Mouse (Mus musculus): ENCODE data around the gene Dock6.
"Not testable (repeated sequence)": the region's sequence is repeated elsewhere in the genome, so short reads cannot be mapped to it uniquely, and the experiment has no call there.

The Dock6 gene

DNA sequence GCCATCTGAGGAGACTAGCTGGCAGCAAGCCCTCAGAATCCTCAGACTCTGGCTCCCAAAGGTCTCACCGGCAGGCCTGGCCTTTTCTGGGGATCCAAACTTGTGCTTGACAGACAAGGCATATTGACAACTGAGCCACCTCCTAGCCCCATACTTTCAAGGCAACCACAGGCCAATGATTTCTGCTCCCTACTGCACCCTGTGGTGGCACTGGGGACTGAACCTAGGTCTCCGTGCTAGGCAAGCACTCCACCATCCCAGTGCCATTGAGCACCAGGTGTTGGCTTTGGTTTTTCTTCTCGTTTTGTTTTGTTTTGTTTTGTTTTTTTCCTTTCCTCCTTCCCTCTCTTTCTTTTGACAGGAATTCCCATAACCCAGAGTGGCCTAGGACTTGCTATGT is 43.9 kb downstream of the Dock6 start:
- DNase-seq (ENCODE audit: low spot score) = peak; percentile 37

DNA sequence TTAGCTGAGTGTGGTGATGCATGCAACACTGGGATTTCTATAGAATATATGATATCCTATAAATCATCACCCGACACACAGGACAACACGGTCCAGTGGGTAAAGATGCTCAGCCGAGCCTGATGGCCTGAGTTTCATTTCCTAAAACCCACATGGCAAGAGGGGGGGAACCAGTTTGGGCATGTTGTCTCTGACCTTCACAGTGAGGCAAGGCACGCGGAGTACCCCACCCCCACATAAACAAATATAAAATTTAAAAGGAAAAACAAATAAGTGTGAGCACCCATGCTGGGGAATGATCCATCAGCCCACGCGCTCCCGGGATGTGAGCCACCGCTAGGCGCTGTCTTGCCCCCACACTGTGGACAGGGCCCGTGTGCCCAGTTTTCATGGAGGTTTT is 45.5 kb downstream of the Dock6 start:
- no peak for DNase-seq (ENCODE audit: low spot score)

DNA sequence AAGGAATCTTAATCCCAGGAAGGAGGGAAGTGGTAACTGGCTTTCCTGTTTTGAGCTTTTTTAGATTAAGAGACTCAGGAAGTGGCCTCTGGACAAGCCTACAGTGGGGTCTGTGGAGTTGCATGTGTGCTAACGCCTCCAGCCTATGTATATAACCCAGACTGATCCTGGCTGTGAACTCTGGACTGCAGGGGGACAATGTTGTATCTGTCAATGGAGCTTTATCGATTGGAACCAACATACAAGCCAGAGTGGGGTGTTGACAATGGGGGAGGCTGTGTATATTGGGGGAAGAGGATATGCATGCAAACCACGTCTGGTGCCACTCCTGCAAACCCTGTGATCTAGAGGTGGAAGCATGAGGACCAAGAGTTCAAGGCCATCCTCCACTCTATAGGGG is 46.1 kb downstream of the Dock6 start:
- no peak for DNase-seq (ENCODE audit: low spot score)

DNA sequence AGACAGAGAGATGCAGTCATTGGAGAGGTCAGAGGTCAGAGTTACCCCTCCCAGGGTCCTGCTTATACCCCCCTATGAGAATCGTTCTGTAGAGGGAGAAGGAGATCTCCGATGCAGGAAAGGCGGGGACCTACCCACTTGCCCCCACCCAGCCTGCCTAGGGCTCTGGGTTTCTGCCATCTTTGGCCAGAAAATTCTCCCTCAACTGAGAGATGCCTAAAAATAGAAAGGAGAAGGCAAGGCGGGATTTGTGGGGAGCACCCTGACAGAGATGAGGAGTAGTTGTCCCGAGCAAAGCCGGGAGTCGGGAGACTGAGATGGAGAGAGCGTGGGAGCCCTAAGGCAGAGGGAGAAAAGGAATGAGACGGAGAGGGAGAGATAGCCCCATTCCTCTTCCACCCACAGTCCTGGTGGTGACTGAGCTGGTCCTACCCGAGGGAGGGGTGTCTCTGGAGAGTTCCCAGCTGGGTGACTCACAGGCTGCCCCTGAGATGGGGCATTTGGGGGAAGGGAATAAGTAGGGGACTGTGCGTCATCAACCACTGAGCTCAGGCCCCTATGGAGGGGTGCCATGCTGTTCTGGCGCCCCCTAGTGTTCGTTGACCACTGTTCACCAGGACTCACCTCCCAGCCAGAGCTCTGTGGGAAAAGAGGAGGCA is 48.3 kb downstream of the Dock6 start:
- peak; percentile 86 for DNase-seq (ENCODE audit: low spot score)

DNA sequence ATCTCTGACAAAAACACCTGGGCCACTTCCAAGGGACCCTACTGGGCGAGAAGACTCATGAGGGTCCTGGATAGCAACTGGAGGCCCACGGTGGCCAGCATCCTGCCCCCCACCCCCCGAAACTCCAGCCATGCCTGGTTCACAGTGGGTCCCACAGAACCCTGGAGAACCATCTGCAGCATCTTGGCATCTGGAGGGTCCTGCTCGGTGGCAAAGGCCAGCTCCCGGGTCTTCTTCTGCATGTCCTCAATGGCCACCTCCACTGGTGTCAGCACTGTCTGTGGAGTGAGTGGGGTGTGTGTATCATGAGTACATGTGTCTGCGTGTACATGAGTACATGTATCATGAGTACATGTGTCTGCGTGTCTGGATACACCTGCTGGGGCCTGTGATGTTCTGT is 50.8 kb downstream of the Dock6 start:
- no peak for DNase-seq (ENCODE audit: low spot score)

DNA sequence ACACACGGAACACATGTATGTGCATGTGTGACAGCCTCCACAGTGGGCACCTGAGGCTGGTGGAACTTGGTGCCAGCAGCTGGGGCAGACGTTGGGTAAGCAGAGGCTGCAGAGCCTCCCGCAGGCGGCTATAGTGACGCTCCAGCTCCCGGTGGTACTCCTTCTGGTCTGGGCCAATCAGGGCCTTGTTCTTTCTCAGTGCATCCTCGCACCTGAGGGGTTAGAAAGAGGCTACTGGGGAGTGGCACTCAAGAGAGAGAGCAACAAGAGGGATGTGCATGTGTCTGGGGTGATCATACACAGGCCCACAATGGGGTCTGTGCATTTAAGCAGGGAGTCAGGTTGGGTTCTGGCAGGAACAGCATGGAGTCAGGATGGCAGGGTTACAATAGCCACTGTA is 51.3 kb downstream of the Dock6 start:
- DNase-seq (ENCODE audit: low spot score) = no peak

DNA sequence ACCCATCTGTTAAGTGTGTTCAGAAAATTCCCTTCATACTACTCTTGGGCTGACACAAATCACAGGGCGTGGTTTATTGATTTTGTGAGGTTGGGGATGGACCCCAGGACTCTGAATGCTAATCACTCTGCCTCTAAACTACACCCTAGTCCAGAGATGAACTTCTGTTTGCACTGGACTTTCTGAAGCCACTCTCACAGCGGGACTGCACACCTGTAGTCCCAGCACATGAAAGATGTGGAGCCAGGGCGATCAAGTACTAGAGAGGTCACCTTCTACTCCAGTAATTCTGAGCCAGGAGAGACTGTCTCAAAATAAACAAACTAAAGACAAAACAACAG is 53.5 kb downstream of the Dock6 start:
- no peak for DNase-seq (ENCODE audit: low spot score)

DNA sequence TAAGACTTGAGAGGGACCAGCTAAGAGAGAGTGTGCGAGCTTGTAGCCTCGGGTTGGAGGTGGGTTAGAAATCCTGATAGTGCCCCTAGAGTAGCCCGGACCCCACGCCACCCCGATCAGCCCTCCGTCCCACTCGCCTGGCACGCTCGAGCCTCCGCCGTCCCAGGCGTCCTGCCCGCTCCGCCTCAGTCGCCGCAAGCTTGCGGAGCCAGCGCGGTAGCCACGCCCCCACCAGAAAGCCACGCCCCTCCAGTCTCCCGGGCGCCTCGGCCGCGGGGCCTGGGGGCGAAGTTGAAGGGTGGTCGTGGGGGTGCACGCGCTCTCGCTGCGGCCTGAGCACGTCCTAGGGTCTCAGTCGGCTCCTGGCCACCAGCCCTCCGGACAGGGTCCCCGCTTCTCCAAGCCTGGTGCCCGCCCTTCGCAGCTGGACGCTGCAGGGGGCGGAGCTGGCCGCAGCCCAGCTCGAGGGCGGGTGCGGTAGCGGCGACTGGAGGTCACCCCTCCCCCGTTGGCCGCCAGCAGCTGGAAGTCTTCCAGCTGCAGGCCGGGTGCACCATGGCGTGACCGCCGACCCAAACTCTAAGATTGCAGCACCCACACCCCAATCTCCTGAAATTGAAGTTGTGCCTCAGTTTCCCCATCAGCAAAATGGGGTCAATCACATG is 54.0 kb downstream of the Dock6 start, which contains the start of gene Kank2:
Kank2 (minus strand) TSS at position 400 of the 665 bp plus-strand sequence.
- peak; percentile 78 for DNase-seq (ENCODE audit: low spot score)

DNA sequence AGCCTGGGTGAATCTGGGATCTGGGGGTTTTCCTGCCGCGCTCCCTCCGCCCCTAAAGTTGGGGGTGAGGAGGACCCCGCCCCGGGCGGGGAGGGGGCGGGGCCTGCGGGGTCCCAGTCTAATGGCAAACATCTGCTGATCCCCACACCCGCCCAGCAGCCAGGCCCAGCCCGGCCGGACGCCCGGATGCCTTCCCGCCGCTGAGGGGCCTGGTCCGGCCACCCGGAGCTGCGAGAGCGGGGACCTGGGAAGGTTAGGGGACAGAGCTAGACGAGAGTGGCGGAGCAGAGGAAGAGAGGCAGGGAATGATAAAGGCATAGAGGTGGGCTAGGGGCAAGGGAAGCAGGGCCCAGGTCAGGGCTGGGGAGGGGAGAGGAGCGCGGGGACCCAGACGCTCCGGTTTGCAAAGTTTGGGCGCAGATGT is 54.5 kb downstream of the Dock6 start:
- DNase-seq (ENCODE audit: low spot score) = peak; percentile 37

DNA sequence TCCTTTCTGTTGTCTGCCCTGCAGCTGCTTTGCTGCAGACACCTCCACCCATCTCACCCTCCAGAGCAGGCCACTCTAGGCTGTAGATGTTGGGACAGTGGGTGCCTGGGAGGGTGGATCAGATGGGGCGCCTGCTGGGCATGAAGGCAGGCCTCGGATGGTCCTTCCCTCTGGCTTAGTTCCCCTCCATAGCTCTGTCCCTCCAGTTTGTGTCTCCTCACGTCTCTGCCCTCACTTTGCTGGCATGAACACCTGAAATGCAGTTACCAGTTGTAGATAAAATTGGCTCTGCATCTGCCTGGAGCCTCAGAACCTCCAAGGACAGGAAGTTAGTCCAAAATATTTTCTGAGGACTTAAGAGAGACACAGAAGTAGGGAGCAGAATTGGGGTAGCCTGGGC is 55.5 kb downstream of the Dock6 start:
- no peak for DNase-seq (ENCODE audit: low spot score)

DNA sequence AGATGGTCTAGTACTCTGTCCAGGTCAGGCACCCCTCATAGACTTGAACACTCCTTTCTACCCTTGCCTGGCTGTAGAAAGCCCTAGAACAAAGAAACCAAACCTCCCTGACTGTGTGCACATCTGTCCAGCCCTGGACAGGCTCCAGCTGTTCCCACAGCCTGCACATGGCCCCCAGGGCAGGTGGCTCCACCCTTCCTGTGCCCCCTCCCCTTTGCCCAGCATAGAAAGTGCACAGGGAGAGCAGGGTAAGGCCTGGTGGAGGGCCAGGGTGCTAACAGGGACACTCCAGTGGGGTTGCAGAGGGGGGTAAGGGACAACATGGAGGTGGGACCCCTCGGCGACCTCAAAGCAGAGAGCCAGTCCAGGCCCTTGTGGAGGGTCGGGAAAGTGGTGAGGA is 56.2 kb downstream of the Dock6 start:
- no peak for DNase-seq (ENCODE audit: low spot score)

DNA sequence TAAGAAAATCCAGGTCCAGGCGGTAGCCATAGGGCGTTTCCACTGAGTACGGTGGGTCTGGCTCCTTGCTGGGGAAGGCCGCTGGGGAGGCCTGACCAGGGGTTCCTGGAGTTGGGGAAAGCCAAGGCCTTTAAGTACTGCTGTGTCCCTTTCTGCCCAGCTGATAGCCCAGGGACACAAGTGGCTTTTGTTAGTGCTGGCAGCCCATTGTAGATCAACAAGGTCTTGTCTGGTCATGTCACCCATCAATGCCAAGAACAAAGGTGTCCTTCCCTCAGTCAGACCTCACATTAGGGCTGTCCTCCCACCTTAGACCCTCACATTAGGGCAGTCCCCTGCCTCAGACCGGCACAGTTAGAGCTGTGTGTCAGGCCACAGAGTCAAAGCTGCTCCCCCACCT is 56.9 kb downstream of the Dock6 start:
- no peak for DNase-seq (ENCODE audit: low spot score)

DNA sequence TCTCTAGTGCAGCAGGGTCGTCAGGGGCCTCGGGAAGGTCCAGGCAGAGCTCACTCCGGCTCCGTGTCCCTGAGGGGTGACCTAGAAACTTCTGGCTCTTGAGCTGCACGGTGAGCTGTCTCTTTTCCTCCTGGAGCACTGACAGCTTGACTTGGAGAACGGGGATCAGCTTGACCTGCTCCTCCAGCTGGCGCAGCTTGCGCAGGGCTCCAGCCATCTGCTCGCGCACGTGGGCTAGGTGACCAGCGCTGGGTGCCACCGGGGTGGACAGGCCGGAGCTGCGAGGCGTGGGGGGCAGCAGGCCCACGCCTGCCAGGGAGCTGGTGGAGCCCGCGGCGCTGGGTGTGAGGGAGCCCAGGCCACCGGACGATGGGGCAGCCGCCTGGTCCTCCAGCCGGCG is 57.5 kb downstream of the Dock6 start:
- no peak for DNase-seq (ENCODE audit: low spot score)

DNA sequence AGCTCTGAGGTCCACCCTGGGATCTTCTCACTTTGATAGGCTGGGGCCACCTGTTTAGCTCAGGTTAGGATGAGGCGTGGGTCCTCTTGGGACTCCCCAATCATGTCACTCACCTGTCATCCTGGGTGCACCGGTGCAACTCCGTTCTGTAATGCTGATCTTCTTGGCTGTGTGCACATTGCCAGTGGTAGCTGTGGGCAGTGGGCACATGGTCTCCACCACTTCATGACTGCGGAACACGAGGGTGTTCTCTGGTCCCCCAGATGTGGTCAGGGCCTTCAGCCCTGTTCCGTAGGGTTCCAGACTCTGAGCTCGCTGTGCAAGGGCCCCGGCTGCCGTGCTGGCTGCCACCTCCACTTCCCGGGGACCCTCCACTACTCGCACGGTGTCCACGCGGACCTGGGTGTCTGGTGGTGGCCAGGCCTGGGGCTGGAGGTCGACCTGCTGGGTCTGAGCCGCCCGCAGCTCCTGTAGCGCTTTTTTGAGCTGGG is 58.0 kb downstream of the Dock6 start:
- DNase-seq (ENCODE audit: low spot score) = no peak

DNA sequence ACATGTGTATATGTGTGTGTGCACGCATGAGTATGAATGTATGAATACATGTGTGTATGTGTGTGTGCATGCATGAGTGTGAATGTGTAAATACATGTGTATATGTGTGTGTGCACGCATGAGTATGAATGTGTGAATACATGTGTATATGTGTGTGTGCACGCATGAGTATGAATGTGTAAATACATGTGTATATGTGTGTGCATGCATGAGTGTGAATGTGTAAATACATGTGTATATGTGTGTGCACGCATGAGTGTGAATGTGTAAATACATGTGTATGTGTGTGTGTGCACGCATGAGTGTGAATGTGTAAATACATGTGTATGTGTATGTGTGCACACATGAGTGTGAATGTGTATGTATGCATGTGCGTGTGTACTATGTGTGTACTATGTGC is 58.9 kb downstream of the Dock6 start:
- DNase-seq (ENCODE audit: low spot score) = not testable (repeated sequence)

DNA sequence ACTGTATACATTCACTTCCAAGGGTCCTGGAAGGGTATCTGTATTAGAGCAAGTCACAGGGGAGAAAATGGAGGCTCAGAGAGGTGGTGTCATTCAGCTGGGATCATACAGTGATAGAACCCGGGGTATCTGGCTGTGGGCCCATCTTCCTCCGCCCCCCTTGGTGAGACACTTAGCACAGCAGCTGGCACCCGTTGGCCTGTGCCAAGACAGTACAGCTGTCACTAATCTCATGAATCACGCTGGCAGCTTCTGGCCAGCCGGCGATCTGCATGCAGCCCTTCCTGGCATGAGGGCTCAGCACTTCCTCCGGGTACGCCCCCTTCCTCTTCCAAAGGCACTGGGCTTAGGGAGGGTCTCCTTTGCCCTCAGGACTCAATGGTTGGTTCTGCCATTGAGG is 59.8 kb downstream of the Dock6 start:
- DNase-seq (ENCODE audit: low spot score) = peak; percentile 62

DNA sequence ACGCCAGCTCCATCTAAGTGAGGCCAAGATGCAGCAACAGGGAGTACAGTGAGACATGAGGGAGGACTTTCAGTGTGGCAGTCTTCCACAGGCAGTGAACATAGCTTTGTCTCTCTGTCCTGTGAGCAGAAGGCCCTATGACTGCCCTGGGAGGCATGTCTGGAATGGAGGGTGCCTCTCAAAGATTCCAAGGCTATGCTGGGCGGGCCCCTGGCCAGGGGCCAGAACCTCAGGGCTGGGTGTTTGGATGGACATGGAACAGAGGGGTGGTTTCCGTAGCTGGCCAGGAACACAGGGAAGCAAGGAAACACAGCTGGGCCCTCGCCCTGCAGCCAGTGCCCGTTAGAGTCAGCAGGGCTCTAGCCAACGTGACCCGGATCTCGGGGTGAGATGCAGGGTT is 60.6 kb downstream of the Dock6 start:
- DNase-seq (ENCODE audit: low spot score) = peak; percentile 65

DNA sequence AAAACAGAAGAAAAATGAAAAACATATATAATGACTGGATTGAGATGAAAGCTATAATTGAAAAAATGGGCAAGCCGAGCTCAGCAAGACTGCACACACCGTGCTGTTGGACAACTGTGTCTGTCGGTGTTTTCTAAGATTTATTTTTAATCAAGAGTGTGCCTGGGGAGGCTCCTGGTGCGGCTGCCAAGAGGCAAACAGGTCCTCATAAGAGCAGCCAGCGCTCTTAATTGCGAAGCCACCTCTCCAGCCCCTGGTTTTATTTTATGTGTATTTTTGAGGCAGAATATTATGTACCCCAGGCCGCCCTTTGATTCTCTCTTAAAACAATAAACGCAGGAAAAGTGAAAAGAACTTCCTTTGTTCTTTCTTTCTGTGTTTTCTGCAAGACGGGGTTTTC is 64.2 kb downstream of the Dock6 start:
- no peak for DNase-seq (ENCODE audit: low spot score)

DNA sequence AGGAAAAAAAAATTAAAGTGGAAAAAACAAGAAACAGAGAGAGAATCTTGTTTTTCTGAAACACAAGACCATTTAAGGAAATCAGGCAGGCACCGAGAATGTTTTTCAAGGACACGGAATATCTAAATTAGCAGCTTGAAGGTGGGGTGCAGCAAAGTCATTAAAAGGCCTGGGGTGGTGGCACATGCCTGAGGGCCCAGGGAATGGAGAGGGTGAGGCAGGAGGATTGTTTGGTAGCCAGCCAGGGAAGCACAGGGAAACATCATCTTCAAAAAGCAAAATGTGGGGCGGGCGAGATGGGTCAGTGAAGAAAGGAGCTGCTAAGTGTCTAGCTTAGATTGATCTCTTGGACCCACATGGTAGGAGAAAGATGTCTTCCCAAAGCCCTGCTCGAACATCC is 64.8 kb downstream of the Dock6 start:
- DNase-seq (ENCODE audit: low spot score) = no peak

DNA sequence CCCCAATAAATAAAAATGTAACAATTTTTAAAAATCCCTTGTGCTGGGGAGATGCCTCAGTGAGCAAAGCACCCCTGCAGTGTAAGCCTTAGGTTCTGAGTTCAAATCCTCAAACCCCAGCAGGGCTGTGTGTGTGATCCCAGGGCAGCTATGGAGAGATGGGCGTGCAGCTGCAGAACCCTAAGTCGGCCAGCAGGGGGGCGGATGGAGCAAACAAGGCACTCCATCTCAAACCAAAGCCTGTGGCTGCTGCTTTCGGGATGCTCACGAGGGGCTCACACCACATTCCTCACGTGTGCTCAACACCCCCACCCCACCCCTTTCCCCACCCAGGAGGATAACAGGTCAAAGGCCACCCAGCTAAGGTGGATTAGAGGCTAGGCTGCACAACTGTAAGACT is 65.5 kb downstream of the Dock6 start:
- peak; percentile 55 for DNase-seq (ENCODE audit: low spot score)

DNA sequence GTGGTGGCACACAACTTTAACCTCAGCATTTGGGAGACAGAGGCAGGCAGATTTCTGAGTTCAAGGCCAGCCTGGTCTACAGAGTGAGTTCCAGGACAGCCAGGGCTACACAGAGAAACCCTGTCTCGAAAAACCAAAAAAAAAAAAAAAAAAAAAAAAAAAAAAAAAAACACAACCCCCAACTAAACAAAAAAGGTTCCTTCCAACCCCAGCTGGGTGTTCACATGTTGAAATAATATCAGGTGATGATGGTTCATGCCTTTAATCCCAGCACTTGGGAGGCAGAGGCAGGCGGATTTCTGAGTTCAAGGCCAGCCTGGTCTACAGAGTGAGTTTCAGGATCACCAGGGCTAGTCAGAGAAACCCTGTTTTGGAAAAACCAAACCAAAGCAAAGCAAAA is 66.1 kb downstream of the Dock6 start:
- not testable (repeated sequence) for DNase-seq (ENCODE audit: low spot score)

DNA sequence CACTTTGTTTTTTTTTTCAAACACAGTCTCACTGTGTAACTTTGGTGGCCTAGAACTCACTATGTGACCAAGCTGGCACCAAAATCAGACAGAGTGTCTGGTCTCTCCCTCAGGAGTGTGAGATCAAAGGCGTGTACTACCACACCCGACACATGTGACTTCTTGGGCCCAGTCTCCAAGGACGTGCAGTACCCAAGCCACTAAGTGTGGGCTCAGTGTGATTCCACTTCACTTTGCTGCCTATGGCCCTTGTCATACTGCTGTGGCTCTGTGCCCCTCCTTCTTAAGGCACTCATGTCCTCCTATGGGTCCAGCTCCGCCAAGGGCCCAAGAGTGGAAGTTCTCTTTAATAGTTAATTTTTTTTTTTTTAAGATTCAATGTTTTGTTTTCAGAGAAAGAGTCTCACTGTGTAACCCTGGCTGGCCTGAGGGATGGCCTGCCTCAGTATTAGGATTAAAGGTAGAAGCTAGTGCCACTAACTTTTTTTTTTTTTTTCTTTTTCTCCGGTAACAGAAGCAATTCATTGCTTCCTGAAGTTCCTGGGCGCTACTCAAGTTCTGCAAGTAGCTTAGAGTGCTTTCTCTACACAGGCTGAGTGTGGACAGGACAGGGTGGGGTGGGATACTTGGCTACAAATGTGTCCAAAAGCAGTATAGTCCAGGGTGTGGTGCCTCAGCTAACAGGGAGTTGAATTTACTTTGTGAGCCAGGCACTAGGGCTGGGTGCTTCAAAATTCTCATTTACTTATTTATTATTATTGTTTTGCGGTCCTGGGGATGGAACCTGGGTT is 67.7 kb downstream of the Dock6 start:
- DNase-seq (ENCODE audit: low spot score) = no peak
